Mouse (Mus musculus) liver, postnatal 0 days (tissue): ENCODE measurements around the gene Gm49405.

Source experiments
- CTCF ChIP-seq: sonication (generic); IDR thresholded peaks from 2 replicates; pipeline ENCODE4 v1.5.1; 2016; ENCODE audit warnings: antibody characterized with exemption, low read depth
- EP300 ChIP-seq: IDR thresholded peaks from 2 replicates; pipeline ENCODE4 v1.6.1; 2016; ENCODE audit warnings: antibody characterized with exemption, low read depth, mild to moderate bottlenecking

DNA sequence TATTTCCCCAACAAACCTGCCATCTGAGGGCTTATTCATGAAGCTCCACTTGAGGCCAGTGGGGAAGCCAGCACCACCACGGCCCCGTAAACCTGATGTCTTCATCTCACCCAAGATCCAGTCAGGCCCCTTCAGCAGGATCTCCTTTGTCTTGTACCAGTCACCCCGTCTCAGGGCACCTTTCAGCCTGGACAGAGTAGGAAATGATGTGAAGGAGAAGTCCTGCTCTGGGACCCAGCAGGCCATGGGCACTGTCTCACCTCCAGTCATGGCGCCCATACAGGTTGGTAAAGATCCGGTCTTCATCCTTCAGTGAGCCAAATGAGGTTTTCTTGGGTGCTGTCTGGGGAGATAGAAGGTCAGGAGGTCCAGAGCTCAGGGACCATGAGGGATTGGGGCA is 10.7 kb downstream of the Gm49405 start:
- TF ChIP-seq CTCF (no peak), EP300 (no peak)
